Mouse (Mus musculus) lung, postnatal 0 days (tissue): ENCODE data around the gene Pip4k2a.

Experiments
- CTCF ChIP-seq: IDR thresholded peaks from 2 replicates; pipeline ENCODE4 v1.5.1; 2016; ENCODE audit warnings: antibody characterized with exemption, mild to moderate bottlenecking
- EP300 ChIP-seq: IDR thresholded peaks from 2 replicates; pipeline ENCODE4 v1.6.1; 2016; ENCODE audit warnings: antibody characterized with exemption, mild to moderate bottlenecking, control low read depth

GRCm38 (mm10) chr2:18960376-18960973 is 37.5 kb downstream of the Pip4k2a start:
- TF ChIP-seq CTCF (no peak), EP300 (no peak)
